Mouse (Mus musculus) ES-E14 (cell line): ENCODE data around the gene Kifc5b.
A peak's percentile ranks its signal among the peaks of the same experiment; 100 is the strongest.

Experiments
- HCFC1 ChIP-seq: IDR thresholded peaks from 2 replicates; pipeline ENCODE4 v1.6.1; 2012; ENCODE audit warnings: low read length, inconsistent platforms, borderline replicate concordance; ENCODE audit not compliant: insufficient read depth
- ZC3H11A ChIP-seq: IDR thresholded peaks from 2 replicates; pipeline ENCODE4 v1.6.1; 2012; ENCODE audit warnings: low read depth, mild to moderate bottlenecking, inconsistent platforms, low read length, borderline replicate concordance
- ZNF384 ChIP-seq: IDR thresholded peaks from 2 replicates; pipeline ENCODE4 v1.6.1; 2012; ENCODE audit warnings: low read depth, low read length, inconsistent platforms

DNA sequence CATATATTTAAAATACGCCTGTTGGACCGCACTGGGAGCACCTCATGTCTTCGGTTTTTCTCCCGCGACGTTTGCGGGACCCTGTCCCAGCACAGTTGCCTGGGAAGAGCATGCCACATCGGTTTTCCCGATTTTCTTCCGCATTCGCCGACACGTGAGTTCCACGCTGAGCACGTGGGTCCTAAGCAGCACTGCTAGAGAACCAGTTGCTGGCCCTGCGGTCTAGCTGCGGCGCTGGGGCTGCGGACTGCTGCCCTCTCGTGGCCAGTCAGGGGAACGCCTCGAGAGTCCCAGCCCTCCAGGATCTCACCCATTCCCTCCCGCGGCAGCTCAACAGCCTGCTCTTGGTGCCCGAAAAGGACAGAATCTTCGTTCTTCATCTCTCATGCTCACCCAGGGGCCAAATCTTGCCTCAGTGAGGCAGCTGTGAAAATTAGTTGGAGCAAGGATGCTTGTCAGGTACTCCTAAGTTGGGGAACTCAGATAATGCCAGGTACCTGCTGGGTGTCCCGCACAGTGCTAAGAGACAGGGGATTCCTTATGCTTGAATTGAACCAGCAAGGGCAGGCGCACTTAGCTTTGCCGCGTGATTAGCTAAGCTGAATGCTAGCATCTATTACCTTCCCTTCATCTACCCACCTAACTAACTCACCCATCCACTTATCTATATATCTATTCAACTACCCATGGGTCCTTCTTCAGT, 30.7 kb upstream of the Kifc5b start:
- TF ChIP-seq HCFC1 (peak; percentile 55; the same call in 1 of the 2 replicates), ZNF384 (no peak), ZC3H11A (peak; percentile 88)
